Mouse (Mus musculus) midbrain, embryonic 11.5 days (tissue): ENCODE data around the gene Cav1. TPM values are rescaled to one million over a fixed set of nuclear protein-coding genes. Genes with fewer than 3 reads are reported as not detected.

Source experiments
- ATAC-seq: fragments of 200-750 bp; cut with Nextera tagmentation; 2 replicates; pipeline ENCODE4 v1.8.0; 2017; ENCODE audit warnings: moderate TSS enrichment, moderate library complexity; ENCODE audit not compliant: low FRiP score
- DNase-seq: peaks from one replicate; pipeline ENCODE4 v3.0.0; 2015; ENCODE audit warnings: low spot score; ENCODE audit errors: missing footprints
- H3K27ac ChIP-seq: fragments of 300-500 bp; sonication (generic); 2 replicates; pipeline ENCODE4 v1.5.1; 2014; ENCODE audit warnings: low read depth, low read length
- H3K27me3 ChIP-seq: fragments of 300-500 bp; sonication (generic); 2 replicates; pipeline ENCODE4 v1.6.1; 2014; ENCODE audit warnings: mild to moderate bottlenecking, low read length, moderate library complexity, mixed read lengths; ENCODE audit not compliant: control insufficient read depth, insufficient read depth
- H3K36me3 ChIP-seq: fragments of 300-500 bp; sonication (generic); 2 replicates; pipeline ENCODE4 v1.6.1; 2014; ENCODE audit warnings: mild to moderate bottlenecking, low read length, moderate library complexity, mixed read lengths; ENCODE audit not compliant: control insufficient read depth, insufficient read depth
- H3K4me1 ChIP-seq: fragments of 300-500 bp; sonication (generic); 2 replicates; pipeline ENCODE4 v1.6.1; 2014; ENCODE audit warnings: low read length; ENCODE audit not compliant: control insufficient read depth, insufficient read depth
- H3K4me2 ChIP-seq: fragments of 300-500 bp; sonication (generic); 2 replicates; pipeline ENCODE4 v1.6.1; 2014; ENCODE audit warnings: mild to moderate bottlenecking, moderate library complexity
- H3K4me3 ChIP-seq: fragments of 300-500 bp; sonication (generic); 2 replicates; pipeline ENCODE4 v1.5.1; 2014; ENCODE audit warnings: low read depth, low read length
- H3K9ac ChIP-seq: fragments of 300-500 bp; sonication (generic); 2 replicates; pipeline ENCODE4 v1.6.1; 2014; ENCODE audit warnings: low read length
- H3K9me3 ChIP-seq: fragments of 300-500 bp; sonication (generic); 2 replicates; pipeline ENCODE4 v1.6.1; 2016; ENCODE audit warnings: low read length; ENCODE audit not compliant: control insufficient read depth
- WGBS: fragments of 180-500 bp; shearing (Covaris S2); extraction: QIAGEN DNeasy Blood & Tissue Kit; methylation state at CpG from one replicate; pipeline ENCODE4 v1.1.7; 2014; 5-methylcytosine and 5-hydroxymethylcytosine counted together
- polyA plus RNA-seq: library from polyadenylated mRNA; unstranded; fragments of >200 nt; fragmentation: Nextera tagmentation; extraction: Ambion mirVana; gene quantifications from 2 replicates; pipeline ENCODE4 v1.2.1, GENCODE M21; 2014

The Cav1 gene
- 9.8 and 12.1 TPM in 2 replicates for polyA plus RNA-seq

GRCm38 (mm10) chr6:17305954-17306601, at the start of gene Cav1:
Gene Cav1, plus strand, starts transcription at chr6:17306335.
- 1% methylated on average over 26 of the region's 26 CpGs for WGBS
- Histone ChIP-seq H3K4me1 (peaks cover 9% of the 10 kb centered on the region), H3K4me3 (peak within 1 kb of the TSS; percentile 42), H3K27ac (no peak within 1 kb of the TSS), H3K27me3 (peaks cover 2% of the 10 kb centered on the region), H3K9me3 (no peaks in the 10 kb centered on the region), H3K9ac (peak within 1 kb of the TSS; percentile 49), H3K4me2 (peak within 1 kb of the TSS; percentile 85), H3K36me3 (no peaks in the 10 kb centered on the region)
- ATAC-seq (peak; percentile 78), DNase-seq (peak; percentile 97)

DNA sequence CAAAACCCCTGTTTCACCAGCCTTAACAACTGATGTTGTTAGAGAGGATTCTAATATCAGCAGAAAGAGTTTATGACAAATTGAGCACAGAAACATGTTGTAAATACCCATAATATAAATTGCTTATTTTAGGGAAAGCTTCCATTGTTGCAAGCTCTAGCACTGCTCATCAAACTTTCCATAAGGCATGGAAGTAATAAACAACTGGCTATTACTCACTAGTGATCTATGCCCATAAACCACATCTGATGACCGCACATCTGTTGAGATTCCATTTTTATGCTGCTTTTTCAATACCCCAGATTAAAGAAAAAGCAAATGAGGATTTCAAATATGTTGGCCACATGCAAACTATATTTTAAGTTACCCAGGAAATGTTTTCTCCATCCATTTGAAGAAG, 48.0 kb upstream of the Cav1 start:
- no peaks in the 10 kb centered on the region for H3K27me3 ChIP-seq
- no peaks in the 10 kb centered on the region for H3K9me3 ChIP-seq
- 94% methylated on average over 1 of the region's 1 CpGs for WGBS
- H3K4me3 ChIP-seq = no peak overlapping the region
- no peak overlapping the region for H3K4me2 ChIP-seq
- H3K36me3 ChIP-seq = no peaks in the 10 kb centered on the region
- no peaks in the 10 kb centered on the region for H3K4me1 ChIP-seq
- H3K9ac ChIP-seq = no peak overlapping the region
- no peak for ATAC-seq
- DNase-seq = no peak
- no peak overlapping the region for H3K27ac ChIP-seq

GRCm38 (mm10) chr6:17258911-17259310, 47.2 kb upstream of the Cav1 start:
- no peaks in the 10 kb centered on the region for H3K36me3 ChIP-seq
- H3K27ac ChIP-seq = no peak overlapping the region
- H3K4me1 ChIP-seq = no peaks in the 10 kb centered on the region
- H3K27me3 ChIP-seq = no peaks in the 10 kb centered on the region
- no peak overlapping the region for H3K9ac ChIP-seq
- no peak overlapping the region for H3K4me2 ChIP-seq
- H3K9me3 ChIP-seq = no peaks in the 10 kb centered on the region
- WGBS = 100% methylated on average over 1 of the region's 1 CpGs
- no peak for ATAC-seq
- DNase-seq = no peak
- H3K4me3 ChIP-seq = no peak overlapping the region

GRCm38 (mm10) chr6:17262786-17263185, 43.3 kb upstream of the Cav1 start:
- no peak overlapping the region for H3K27ac ChIP-seq
- no peak overlapping the region for H3K9ac ChIP-seq
- H3K9me3 ChIP-seq = no peaks in the 10 kb centered on the region
- DNase-seq (no peak), ATAC-seq (no peak)
- no peaks in the 10 kb centered on the region for H3K27me3 ChIP-seq
- 65% methylated on average over 2 of the region's 2 CpGs for WGBS
- H3K4me2 ChIP-seq = no peak overlapping the region
- no peak overlapping the region for H3K4me3 ChIP-seq
- H3K36me3 ChIP-seq = no peaks in the 10 kb centered on the region
- H3K4me1 ChIP-seq = no peaks in the 10 kb centered on the region

DNA sequence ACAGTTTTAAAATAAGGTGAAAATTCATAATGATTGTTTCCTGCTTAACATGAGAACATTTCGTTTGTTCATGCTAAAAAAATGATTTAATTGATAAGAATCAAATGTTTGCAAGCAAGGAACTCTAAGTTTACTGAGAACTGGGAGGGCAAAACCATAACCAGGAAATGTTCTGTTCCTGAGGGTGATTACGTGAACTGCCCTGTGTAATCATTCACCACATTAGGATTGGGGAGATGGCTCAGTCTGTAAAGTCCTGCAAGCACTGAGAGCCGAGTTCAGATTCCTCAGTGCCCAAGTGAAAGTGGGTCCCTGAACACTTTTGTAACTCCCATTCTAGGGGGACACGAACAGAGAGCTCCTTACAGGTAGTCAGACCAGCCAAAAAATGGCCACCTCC, 41.1 kb upstream of the Cav1 start:
- Histone ChIP-seq H3K9me3 (no peaks in the 10 kb centered on the region), H3K36me3 (no peaks in the 10 kb centered on the region), H3K9ac (no peak overlapping the region), H3K4me1 (no peaks in the 10 kb centered on the region), H3K4me3 (no peak overlapping the region), H3K27ac (no peak overlapping the region), H3K27me3 (no peaks in the 10 kb centered on the region), H3K4me2 (no peak overlapping the region)
- 74% methylated on average over 4 of the region's 4 CpGs for WGBS
- no peak for ATAC-seq
- DNase-seq = no peak

- H3K4me1 ChIP-seq = no peaks in the 10 kb centered on the region
- ATAC-seq (no peak), DNase-seq (no peak)
- 69% methylated on average over 3 of the region's 3 CpGs for WGBS
- H3K27ac ChIP-seq = no peak overlapping the region
- no peak overlapping the region for H3K9ac ChIP-seq
- no peaks in the 10 kb centered on the region for H3K36me3 ChIP-seq
- no peaks in the 10 kb centered on the region for H3K27me3 ChIP-seq
- no peak overlapping the region for H3K4me2 ChIP-seq
- H3K9me3 ChIP-seq = no peaks in the 10 kb centered on the region
- H3K4me3 ChIP-seq = no peak overlapping the region
Measured at GRCm38 (mm10) chr6:17266466-17266865, 39.7 kb upstream of the Cav1 start.

DNA sequence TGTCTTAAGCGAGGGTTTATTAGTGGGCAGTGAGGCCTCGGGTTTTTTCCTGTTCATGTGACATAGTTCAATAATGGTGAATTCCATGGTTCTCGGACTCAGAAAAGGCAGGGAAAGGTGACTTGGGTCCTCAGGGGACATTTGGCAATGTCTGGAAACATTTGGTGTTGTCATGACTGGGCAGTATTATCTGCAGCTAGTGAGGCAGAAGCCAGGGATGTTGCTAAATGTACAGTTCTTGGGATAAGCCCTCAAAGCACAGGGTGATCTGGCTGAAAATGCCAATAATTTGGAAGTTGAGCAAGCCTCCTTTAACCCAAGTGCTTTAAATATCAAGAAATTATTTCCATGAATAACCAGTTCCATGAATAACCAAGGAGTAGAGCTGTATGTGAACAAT, 27.8 kb upstream of the Cav1 start:
- ATAC-seq (no peak), DNase-seq (no peak)
- H3K9ac ChIP-seq = no peak overlapping the region

GRCm38 (mm10) chr6:17280939-17281756, 25.0 kb upstream of the Cav1 start, which contains the start of gene Cav2:
Gene Cav2, plus strand, starts transcription at chr6:17281185.
- peak within 1 kb of the TSS; percentile 46 for H3K4me3 ChIP-seq
- peak within 1 kb of the TSS; percentile 75 for H3K9ac ChIP-seq
- 1% methylated on average over 39 of the region's 40 CpGs for WGBS
- no peaks in the 10 kb centered on the region for H3K36me3 ChIP-seq
- peaks cover 7% of the 10 kb centered on the region; the same call in 1 of the 2 replicates for H3K4me1 ChIP-seq
- peak; percentile 96 for DNase-seq
- no peak within 1 kb of the TSS for H3K27ac ChIP-seq
- H3K9me3 ChIP-seq = no peaks in the 10 kb centered on the region
- peak within 1 kb of the TSS; percentile 83 for H3K4me2 ChIP-seq
- 0 out of 2 replicates have a peak, but pooled peaks cover 2% of the 10 kb centered on the region for H3K27me3 ChIP-seq
- peak; percentile 94 for ATAC-seq

More for the DNA sequence above, 27.8 kb upstream of the Cav1 start:
- Histone ChIP-seq H3K4me3 (no peak overlapping the region), H3K36me3 (no peaks in the 10 kb centered on the region), H3K9me3 (no peaks in the 10 kb centered on the region), H3K4me1 (peaks cover 7% of the 10 kb centered on the region; the same call in 1 of the 2 replicates), H3K27ac (no peak overlapping the region), H3K4me2 (no peak overlapping the region), H3K27me3 (0 out of 2 replicates have a peak, but pooled peaks cover 2% of the 10 kb centered on the region)
- 83% methylated on average over 3 of the region's 3 CpGs for WGBS

DNA sequence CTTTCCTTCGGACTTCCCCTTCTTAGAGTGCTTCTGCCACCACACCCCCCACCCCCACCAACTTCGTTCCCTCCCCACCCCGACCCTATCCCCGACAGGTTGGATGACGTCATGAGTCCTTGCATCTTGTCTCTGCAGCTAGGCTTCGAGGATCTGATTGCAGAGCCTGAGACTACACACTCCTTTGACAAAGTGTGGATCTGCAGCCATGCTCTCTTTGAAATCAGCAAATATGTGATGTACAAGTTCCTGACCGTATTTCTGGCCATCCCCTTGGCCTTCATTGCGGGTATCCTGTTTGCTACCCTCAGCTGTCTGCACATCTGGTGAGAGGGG, 24.4 kb upstream of the Cav1 start:
- no peak overlapping the region for H3K27ac ChIP-seq
- H3K4me1 ChIP-seq = peaks cover 7% of the 10 kb centered on the region; the same call in 1 of the 2 replicates
- H3K4me3 ChIP-seq = peak overlapping the region; percentile 46
- no peak overlapping the region for H3K9ac ChIP-seq
- H3K36me3 ChIP-seq = no peaks in the 10 kb centered on the region
- DNase-seq = no peak
- 25% methylated on average over 8 of the region's 8 CpGs for WGBS
- peak; percentile 17; the same call in 1 of the 2 replicates for ATAC-seq
- 0 out of 2 replicates have a peak, but pooled peaks cover 2% of the 10 kb centered on the region for H3K27me3 ChIP-seq
- no peaks in the 10 kb centered on the region for H3K9me3 ChIP-seq
- H3K4me2 ChIP-seq = peak overlapping the region; percentile 83
